Mouse (Mus musculus): ENCODE data around the gene Borcs6. TPM values are rescaled to one million over a fixed set of nuclear protein-coding genes. Genes with fewer than 3 reads are reported as not detected.
"Not testable (repeated sequence)": the region's sequence is repeated elsewhere in the genome, so short reads cannot be mapped to it uniquely, and the experiment has no call there.

The Borcs6 gene
- polyA plus RNA-seq, 1 experiment from 2014 or later: 5.9 TPM

GRCm38 (mm10) chr11:69088103-69088855 lies 28.8 kb downstream of the Borcs6 start, which contains the start of gene Vamp2:
Gene Vamp2 (plus strand): TSS chr11:69088490.
- H3K4me1 ChIP-seq: peaks cover 42% of the 10 kb centered on the region
- no peaks in the 10 kb centered on the region for H3K9me3 ChIP-seq

DNA sequence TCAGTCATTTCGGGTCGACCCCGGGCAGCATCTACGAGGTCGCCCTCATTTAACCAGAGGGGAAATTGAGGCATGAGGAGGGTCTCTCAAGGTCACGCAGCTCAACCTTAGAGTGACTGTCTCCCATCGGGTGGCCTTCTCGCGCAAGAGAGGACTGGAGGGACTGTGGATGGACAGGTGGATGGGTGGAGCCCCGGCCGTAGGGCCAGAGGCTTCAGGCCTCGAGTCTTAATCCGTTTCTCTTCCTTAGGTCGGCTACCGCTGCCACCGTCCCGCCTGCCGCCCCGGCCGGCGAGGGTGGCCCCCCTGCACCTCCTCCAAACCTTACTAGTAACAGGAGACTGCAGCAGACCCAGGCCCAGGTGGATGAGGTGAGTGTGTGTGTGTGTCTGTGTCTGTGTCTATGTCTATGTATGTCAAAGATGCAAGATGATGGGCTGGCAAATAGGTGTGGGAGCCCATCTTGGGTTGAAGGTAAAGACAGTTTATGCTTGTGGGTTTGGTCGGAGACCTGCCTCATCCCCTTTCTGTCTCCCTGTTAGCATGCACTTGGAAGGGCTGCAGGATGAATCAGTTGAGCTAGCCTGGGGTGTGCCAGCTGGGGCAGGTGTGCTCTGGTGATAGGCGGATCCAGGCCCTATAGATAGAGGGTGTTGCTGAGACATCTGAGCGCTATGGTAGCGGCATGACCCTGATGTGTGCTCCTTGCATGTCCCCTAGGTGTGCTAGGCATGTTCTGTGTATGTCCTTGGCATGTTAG lies 29.5 kb downstream of the Borcs6 start:
- Histone ChIP-seq H3K4me3 (peak overlapping the region; percentile 87), H3K36me3 (replicated peaks) (peaks cover 34% of the 10 kb centered on the region), H3K4me1 (peaks cover 45% of the 10 kb centered on the region), H3K27me3 (replicated peaks; ENCODE audit: low read depth, poor library complexity, severe bottlenecking) (no peaks in the 10 kb centered on the region), H3K9me3 (no peaks in the 10 kb centered on the region), H3K27ac (replicated peaks) (peak overlapping the region; percentile 99)
- 11% methylated on average over 25 of the region's 25 CpGs for WGBS
- no peak for DNase-seq (ENCODE audit: low spot score)

More at GRCm38 (mm10) chr11:69088103-69088855, 28.8 kb downstream of the Borcs6 start, which contains the start of gene Vamp2:
- peak within 1 kb of the TSS; percentile 87 for H3K4me3 ChIP-seq
- no peaks in the 10 kb centered on the region for H3K27me3 ChIP-seq (replicated peaks; ENCODE audit: low read depth, poor library complexity, severe bottlenecking)
- peak; percentile 96 for DNase-seq (ENCODE audit: low spot score)
- H3K27ac ChIP-seq (replicated peaks): peak within 1 kb of the TSS; percentile 99
- H3K36me3 ChIP-seq (replicated peaks): peaks cover 34% of the 10 kb centered on the region
- under 1% methylated on average over 67 of the region's 67 CpGs for WGBS

DNA sequence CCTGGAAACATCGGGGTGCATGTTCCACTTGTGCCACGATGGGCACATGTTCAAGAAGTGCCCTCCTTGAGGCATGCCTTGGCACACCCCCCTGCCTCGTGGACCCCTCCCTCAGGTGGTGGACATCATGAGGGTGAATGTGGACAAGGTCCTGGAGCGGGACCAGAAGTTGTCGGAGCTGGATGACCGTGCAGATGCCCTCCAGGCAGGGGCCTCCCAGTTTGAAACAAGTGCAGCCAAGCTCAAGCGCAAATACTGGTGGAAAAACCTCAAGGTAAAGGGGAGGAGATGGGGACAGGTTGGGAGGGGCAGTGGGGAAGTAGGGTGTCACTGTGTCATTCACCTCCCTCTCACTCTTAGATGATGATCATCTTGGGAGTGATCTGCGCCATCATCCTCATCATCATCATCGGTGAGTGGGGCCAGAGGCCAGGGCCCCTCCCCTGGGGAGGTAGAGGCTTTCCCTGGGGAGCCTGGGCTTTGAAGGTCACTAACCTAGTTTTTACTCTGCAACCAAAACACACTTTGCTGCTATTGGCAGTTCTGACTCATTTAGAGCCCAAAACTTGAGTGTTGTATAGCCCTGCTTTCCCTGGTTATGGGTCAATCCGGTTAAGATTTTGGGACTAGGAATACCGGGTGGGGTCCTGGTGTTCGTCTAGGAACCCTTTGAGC lies 30.2 kb downstream of the Borcs6 start:
- no peaks in the 10 kb centered on the region for H3K9me3 ChIP-seq
- DNase-seq (ENCODE audit: low spot score): no peak
- H3K27ac ChIP-seq (replicated peaks): peak overlapping the region; percentile 99; the same call in 1 of the 2 replicates
- H3K4me1 ChIP-seq: peaks cover 52% of the 10 kb centered on the region
- H3K27me3 ChIP-seq (replicated peaks; ENCODE audit: low read depth, poor library complexity, severe bottlenecking): no peaks in the 10 kb centered on the region
- H3K4me3 ChIP-seq: peak overlapping the region; percentile 87
- WGBS: 91% methylated on average over 12 of the region's 12 CpGs
- H3K36me3 ChIP-seq (replicated peaks): peaks cover 34% of the 10 kb centered on the region

- H3K36me3 ChIP-seq (replicated peaks): peaks cover 34% of the 10 kb centered on the region
- H3K27ac ChIP-seq (replicated peaks): no peak overlapping the region
- no peaks in the 10 kb centered on the region for H3K9me3 ChIP-seq
- DNase-seq (ENCODE audit: low spot score): no peak
- no peaks in the 10 kb centered on the region for H3K27me3 ChIP-seq (replicated peaks; ENCODE audit: low read depth, poor library complexity, severe bottlenecking)
- peak overlapping the region; percentile 87; the same call in 1 of the 2 replicates for H3K4me3 ChIP-seq
- WGBS: 73% methylated on average over 6 of the region's 6 CpGs
- peaks cover 54% of the 10 kb centered on the region for H3K4me1 ChIP-seq
Observed at GRCm38 (mm10) chr11:69090367-69090766, 30.9 kb downstream of the Borcs6 start.

- Histone ChIP-seq H3K27ac (replicated peaks) (no peak overlapping the region), H3K36me3 (replicated peaks) (peaks cover 34% of the 10 kb centered on the region), H3K9me3 (no peaks in the 10 kb centered on the region), H3K27me3 (replicated peaks; ENCODE audit: low read depth, poor library complexity, severe bottlenecking) (no peaks in the 10 kb centered on the region), H3K4me1 (peaks cover 63% of the 10 kb centered on the region), H3K4me3 (peak overlapping the region; percentile 23; the same call in 1 of the 2 replicates)
- no peak for DNase-seq (ENCODE audit: low spot score)
- WGBS: 61% methylated on average over 7 of the region's 7 CpGs
Observed at GRCm38 (mm10) chr11:69091566-69092385, 32.3 kb downstream of the Borcs6 start.

DNA sequence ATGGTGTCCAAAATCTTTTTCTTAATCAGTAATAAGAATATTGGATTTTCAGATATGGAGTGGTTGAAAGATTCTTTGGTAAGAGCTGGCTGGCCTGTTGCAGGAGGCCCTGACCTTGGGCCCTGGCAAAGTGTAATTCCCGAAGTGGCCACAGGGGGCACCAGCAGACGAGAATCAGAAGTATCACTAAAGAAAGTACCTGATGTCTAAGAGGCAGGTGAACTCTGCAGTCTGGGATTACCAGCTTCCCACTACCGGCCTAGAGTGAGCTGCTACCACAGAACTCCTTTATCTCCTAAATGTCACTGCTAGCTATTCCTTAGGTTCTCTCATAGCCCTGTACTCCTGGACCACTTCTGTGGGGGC lies 32.9 kb downstream of the Borcs6 start:
- no peaks in the 10 kb centered on the region for H3K27me3 ChIP-seq (replicated peaks; ENCODE audit: low read depth, poor library complexity, severe bottlenecking)

DNA sequence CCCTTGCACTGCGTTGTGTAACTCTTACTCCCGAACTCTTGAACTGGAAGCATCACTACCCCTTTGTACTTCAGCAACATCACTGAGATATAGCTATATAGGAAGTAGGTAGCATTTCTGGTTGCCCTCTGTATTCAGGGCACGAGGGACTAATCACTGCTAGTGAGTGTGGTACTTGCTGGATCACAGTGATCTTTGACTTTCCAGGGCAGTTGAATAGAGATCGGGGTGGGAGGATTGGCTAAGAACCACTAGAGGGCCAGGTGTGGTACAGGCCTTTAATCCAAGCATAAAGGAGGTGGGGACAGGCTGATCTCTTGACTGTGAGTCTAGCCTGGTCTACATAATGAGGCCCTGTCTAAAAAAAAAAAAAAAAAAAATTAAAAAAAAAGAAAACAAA lies 33.4 kb downstream of the Borcs6 start:
- no peaks in the 10 kb centered on the region for H3K9me3 ChIP-seq
- H3K27ac ChIP-seq (replicated peaks): no peak overlapping the region
- no peak for DNase-seq (ENCODE audit: low spot score)
- peaks cover 34% of the 10 kb centered on the region for H3K36me3 ChIP-seq (replicated peaks)
- H3K4me1 ChIP-seq: peaks cover 63% of the 10 kb centered on the region
- WGBS: 90% methylated on average over 4 of the region's 4 CpGs
- H3K27me3 ChIP-seq (replicated peaks; ENCODE audit: low read depth, poor library complexity, severe bottlenecking): no peaks in the 10 kb centered on the region
- H3K4me3 ChIP-seq: no peak overlapping the region; the same call in 1 of the 2 replicates

More for the DNA sequence above, 32.9 kb downstream of the Borcs6 start:
- 6% methylated on average over 3 of the region's 3 CpGs for WGBS
- H3K4me3 ChIP-seq: no peak overlapping the region; the same call in 1 of the 2 replicates
- DNase-seq (ENCODE audit: low spot score): peak; percentile 87
- H3K9me3 ChIP-seq: no peaks in the 10 kb centered on the region
- H3K4me1 ChIP-seq: peaks cover 63% of the 10 kb centered on the region
- no peak overlapping the region for H3K27ac ChIP-seq (replicated peaks)
- H3K36me3 ChIP-seq (replicated peaks): peaks cover 34% of the 10 kb centered on the region

- not testable (repeated sequence) for H3K27ac ChIP-seq (replicated peaks); H3K27me3 ChIP-seq (replicated peaks; ENCODE audit: low read depth, poor library complexity, severe bottlenecking); H3K9me3 ChIP-seq; H3K4me3 ChIP-seq; DNase-seq (ENCODE audit: low spot score)
- Histone ChIP-seq H3K4me1 (peaks cover 65% of the 10 kb centered on the region), H3K36me3 (replicated peaks) (peaks cover 34% of the 10 kb centered on the region)
- 87% methylated on average over 7 of the region's 7 CpGs for WGBS
Observed at GRCm38 (mm10) chr11:69093856-69094255, 34.3 kb downstream of the Borcs6 start.

- H3K4me3 ChIP-seq: peak within 1 kb of the TSS; percentile 72
- peak; percentile 99 for DNase-seq (ENCODE audit: low spot score)
- peaks cover 65% of the 10 kb centered on the region for H3K4me1 ChIP-seq
- no peaks in the 10 kb centered on the region for H3K9me3 ChIP-seq
- peaks cover 28% of the 10 kb centered on the region for H3K36me3 ChIP-seq (replicated peaks)
- H3K27ac ChIP-seq (replicated peaks): peak within 1 kb of the TSS; percentile 77
- H3K27me3 ChIP-seq (replicated peaks; ENCODE audit: low read depth, poor library complexity, severe bottlenecking): no peaks in the 10 kb centered on the region
- WGBS: under 1% methylated on average over 37 of the region's 37 CpGs
Observed at GRCm38 (mm10) chr11:69094697-69095429, 35.3 kb downstream of the Borcs6 start, which contains the start of gene Per1. Gene Per1 (plus strand): TSS chr11:69095217.

DNA sequence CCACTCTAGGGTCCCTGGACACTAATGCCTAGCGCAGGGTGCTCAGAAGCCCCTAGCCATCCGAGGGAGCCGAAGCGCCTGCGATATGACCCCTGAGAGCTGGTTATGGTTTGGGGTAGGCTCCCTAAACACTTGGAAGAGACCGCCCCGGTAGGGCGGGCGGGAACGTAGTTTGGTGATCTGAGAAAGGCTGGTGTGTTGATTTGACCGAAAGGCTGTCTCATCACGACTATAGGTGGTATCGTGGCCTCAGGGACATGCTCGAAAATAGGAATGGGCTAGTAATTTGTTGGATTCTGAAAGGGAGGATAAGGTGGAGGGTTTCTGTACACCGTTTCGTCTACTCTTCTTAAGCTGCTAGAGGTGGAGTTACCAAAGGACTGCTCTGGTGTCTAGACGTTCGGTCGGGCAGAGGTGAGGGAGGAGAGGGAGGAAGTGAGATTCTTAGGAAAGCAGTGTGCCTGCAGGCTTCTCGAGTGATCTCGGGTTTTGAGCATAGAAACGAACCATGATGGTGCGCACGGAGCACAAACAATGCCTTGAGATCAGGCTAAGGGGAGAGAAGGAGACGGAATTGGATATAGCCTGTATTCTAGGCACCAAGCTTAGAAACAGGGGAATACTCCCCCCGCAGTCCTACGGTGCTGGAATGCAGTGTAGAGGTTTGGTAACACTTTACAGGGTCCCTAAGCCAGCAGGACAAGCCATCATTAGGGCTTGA lies 36.2 kb downstream of the Borcs6 start:
- WGBS: 3% methylated on average over 27 of the region's 27 CpGs
- Histone ChIP-seq H3K27me3 (replicated peaks; ENCODE audit: low read depth, poor library complexity, severe bottlenecking) (no peaks in the 10 kb centered on the region), H3K9me3 (no peaks in the 10 kb centered on the region), H3K36me3 (replicated peaks) (peaks cover 23% of the 10 kb centered on the region), H3K4me1 (peaks cover 65% of the 10 kb centered on the region), H3K4me3 (peak overlapping the region; percentile 72), H3K27ac (replicated peaks) (peak overlapping the region; percentile 77)
- peak; percentile 35 for DNase-seq (ENCODE audit: low spot score)
